Mouse (Mus musculus): ENCODE data around the gene Mepe.

Gene Mepe

DNA sequence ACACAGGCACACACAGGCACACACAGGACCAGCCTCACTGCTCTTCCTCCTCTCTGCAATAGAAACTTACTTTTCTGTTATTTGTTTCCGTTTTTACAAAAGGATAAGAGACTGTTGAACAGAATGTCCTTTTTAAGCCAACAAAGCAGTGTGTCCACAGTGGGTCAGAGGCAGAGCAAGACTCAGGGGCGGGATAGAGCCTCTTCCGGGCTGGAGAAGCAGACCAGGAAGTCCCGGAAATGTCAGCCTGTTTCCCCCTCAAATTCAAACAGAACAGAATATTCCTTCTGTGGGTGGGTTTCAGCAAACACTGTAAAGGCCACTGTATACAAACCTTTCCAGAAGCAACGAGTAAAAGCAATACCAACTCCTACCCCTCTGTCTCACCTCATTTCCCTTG lies 26.7 kb downstream of the Mepe start:
- no peak for DNase-seq (ENCODE audit: low read depth, low spot score)

DNA sequence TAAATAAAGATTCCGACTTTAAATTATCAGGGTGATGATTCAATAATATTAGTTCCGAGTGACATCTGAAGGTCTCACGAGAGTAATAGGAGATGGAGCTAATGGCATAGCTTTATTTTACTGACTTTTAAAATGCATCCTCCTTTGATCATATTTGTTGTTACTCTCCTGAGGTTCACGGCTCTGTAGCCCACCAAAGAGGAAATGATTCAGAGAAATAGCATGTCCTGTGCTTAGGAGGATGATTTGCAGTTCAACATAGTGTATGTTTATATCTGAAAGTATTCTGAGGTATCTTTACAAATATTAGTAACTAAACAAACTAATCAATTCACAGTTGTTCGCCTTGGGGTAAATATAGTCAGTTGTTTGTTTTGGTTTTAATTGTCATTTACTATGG lies 32.4 kb downstream of the Mepe start:
- no peak for DNase-seq (ENCODE audit: low read depth, low spot score)

DNA sequence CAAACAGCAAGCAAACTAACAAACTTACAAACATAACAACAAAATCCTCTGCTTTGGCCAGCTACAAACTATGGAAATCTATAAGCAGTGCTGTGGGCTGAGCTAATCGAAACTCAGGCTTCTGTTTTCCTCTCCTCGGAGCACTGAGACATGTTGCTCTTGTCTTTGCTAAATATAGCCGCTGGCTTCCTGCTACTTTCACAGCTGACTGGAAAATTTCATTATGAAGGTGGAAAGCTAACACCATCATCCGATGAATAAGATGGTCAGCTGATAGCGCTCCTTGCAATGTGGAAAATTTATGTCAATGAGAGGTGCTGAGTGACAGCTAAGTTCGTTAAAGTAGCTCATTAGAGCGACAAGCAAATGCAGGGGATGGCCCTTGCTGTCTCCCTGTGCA lies 33.5 kb downstream of the Mepe start:
- DNase-seq (ENCODE audit: low read depth, low spot score): no peak

DNA sequence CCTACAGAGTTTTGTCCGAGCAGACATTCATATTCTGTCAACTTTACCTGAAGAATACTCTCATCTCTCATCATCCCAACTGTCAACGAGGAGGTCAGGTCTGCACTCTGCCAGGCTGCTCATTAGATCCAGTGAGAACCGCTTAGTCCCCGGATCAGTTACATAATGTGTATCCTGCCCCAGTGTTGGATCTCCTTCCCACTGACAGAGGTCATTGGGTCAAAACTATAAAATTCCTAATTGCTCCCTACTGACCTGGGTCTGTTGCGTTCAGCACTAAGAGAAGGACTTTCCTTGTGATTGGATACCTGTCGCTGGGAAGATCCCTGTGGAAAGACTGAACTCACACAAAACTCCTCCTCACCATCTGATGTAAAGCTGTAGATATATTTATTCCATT lies 34.1 kb downstream of the Mepe start:
- no peak for DNase-seq (ENCODE audit: low read depth, low spot score)

DNA sequence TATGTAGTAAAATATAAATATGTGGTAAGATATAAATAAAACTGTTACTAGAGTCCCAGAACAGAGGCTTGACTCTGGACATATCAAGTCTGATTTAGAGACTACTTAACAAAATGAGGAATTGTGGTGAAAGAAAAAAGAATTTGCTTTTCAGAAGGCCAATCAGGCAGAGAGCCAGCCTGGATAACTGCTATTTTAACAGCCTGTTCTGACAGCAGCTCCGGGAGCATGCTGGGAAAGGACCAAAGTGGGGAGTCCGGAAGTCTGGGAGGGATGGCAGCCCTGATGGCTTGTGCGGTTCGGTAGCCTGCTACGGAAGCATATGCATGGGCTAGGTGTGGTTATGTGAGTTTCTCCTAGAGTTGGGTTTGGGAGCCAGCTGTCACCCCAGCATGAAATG lies 45.5 kb downstream of the Mepe start:
- no peak for DNase-seq (ENCODE audit: low read depth, low spot score)

DNA sequence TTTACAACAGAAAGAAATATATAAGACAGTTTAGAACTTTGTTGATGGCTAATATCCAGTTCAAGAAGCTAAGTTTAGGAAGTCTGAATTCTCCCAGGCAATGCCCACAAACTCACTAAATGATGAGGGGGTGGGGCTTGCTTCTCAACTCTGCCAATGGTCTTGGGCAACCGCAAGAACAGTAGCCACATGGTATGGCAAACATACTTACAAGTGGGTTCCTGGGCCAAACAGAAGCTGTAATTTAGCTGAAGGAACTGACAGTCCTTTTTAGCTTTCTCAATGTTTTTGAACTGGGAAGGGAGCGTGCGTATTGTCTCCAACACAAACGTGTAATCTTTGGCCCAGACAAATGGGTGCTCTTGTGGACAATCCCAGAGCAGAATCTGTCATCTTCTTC lies 46.2 kb downstream of the Mepe start:
- DNase-seq (ENCODE audit: low read depth, low spot score): no peak

DNA sequence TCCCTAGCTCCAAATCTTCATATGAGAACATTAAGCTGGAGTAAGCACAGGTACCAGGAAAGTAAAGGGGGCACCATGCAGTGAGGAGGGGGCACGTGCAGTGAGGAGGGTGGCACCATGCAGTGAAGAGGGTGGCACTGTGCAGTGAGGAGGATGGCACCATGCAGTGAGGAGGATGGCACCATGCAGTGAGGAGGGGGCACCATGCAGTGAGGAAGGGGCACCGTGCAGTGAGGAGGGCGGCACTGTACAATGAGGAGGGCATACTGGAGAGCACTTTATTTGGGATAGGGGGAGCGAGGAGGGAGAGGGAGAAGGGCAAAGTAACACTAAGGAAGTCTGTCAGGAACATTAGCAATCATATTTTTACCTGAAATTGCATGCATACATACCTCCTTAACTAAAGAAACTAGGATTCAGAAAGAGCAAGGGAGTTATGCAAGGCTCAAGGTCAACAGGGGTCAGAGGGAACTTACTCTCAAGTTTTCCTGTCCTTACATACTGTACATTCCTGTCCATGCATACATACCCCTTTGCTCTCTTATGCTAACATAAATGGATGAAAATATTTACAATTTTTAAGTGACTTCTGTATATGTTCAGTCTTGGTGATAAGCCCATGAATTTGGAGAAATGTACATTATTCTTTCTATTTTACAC lies 48.6 kb downstream of the Mepe start:
- DNase-seq (ENCODE audit: low read depth, low spot score): no peak

DNA sequence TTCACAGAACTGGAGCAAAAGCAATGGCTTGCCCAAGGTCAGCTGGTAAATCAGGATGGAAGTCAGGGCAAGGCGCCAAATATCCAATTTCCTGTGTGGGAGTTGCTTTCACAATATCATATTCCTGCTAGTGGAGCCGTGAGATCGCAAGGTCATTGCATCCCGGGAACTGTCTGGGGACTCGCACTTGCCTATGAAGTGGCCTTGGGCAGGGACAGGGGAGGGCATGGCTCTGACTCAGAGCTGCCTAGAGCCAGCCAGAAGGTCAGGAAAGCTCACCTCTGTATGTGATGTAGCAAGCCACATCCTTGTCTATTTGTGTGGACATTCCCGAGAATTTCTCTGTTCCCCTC lies 49.2 kb downstream of the Mepe start:
- DNase-seq (ENCODE audit: low read depth, low spot score): no peak

DNA sequence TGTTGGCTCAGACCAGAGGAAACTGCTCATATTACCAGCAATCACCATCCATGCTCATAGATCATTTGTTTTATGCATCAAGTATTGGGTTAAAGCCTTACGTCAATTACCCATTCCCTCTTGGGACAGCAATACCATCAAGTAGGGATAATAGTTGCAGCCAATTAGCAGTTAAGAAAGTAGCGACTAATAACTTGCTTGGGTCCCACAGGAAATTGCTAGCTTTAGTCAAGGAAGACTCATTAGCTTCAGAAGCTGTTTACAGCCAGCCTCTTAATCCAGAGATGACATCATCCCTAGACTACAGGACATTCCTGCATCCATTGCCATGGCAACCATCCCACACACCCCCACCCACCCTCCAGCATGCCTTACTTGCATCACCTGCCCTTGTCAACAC lies 50.0 kb downstream of the Mepe start:
- DNase-seq (ENCODE audit: low read depth, low spot score): no peak

DNA sequence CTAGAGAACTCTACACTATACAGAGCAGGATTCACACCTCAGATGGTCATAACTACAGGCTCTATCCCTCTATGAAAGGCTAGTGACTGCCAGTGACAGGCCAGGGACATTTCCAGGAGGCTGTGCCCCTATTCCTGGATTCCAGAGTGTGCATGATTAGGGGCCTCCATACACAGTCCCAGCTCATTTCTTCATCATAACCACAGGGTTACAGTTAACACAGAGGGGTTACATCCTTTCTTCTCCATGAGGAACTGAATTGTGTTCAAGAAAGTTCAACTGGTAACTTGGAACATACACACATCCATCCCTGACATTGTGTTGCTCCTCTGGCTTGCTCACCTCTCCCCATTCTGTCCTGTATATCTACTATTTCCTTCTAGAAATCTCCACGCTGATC lies 51.8 kb downstream of the Mepe start:
- DNase-seq (ENCODE audit: low read depth, low spot score): no peak

DNA sequence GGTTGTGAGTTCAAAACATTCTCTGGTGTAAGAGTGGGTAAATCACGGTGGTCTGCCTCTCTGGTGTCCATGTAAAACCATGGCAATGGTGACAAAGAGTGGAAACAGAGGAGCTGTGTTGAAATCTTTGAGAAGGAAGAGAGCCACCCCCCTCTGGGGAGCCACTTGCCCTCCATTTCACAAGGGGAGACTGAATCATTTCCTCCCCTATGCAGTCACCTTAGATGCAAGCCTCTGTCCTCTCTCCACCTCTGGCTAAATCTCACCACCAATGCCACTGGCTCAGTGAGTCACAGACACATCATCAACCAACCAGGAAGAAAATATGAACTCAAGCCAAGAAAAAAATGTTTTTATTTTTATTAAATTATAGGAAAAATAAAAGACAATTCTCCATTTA lies 55.4 kb downstream of the Mepe start:
- DNase-seq (ENCODE audit: low read depth, low spot score): no peak

DNA sequence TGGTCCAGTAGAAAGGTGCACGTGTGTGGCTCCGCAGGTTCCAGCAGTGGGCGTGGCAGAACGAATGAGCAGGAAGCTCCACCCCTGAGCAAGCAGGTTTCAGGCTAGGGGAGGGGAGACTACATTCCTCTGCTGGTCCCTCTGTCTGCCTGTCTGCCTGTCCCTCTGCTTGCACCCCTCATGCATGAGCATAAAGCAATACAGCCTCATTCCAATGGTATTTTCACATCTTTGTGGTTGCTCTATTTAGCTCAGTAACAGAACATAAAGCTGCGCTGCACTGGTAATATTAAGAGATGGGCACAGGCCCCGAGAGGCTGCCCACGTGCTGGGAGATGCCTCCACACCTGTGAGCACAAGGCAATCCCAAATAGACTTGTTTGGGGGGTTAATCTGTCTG lies 56.5 kb downstream of the Mepe start:
- DNase-seq (ENCODE audit: low read depth, low spot score): no peak

DNA sequence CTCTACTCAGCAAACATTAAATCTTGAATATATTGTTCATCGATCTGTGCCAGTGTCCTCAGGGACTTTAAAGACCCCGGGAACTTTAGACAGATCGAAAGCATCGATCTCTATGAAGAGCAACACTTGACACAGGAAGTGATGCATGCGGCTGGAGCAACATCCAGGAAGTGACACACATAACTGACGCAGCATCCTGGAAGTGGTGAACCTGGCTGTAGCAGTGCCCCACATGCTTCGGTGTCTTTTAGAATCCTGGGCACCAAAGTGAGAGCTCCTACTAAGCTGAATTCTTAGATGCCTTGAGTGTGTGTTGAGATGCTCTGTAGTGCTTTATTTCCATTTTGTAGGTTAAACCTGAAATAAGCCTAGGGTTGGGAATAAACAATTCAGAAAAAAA lies 59.4 kb downstream of the Mepe start:
- no peak for DNase-seq (ENCODE audit: low read depth, low spot score)

DNA sequence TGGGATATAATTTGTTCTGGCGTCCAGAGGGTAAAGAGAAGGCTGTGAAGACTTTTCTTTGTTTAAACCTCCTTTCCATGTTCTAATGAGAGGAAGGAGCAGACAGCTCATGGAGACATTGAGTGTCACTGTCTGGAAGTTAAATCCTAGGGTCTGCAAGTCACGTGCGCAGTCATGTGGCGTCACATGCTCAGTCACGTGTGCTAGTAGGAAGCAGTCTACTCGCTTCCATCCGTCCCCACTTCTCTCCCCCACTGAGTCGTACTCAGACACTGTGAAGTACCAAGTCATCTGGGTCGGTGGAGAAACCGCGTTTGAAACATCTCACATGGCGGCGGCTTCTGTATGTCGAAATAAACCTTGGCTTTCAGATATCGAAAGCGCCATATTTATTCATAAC lies 60.4 kb downstream of the Mepe start:
- DNase-seq (ENCODE audit: low read depth, low spot score): no peak

DNA sequence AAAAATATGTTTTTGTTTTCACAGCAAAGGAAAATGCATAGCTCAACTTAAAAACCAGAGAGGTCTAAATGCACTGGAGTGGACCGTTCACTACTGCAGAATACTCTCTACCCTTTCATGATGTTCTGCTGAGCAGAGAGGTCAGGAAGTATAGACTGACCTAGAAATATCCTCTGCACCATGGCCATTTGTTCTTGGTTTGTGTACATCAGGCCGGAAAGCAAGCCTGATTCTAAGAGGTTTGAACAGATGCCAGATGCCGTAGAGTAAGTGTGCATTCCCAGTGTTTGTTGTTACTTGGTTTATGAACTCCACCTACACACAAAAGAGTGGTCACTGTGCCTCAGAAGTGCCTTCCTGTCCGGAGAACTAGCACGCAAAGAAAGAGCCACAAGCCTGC lies 61.8 kb downstream of the Mepe start:
- no peak for DNase-seq (ENCODE audit: low read depth, low spot score)

All from c-Kit-negative CD71-positive TER-119-positive erythroid progenitor cells, embryonic 14.5 days (primary cell).